Mouse (Mus musculus) G1E (cell line): Measurements from ENCODE around the gene Gfy.

Experiments used
- CTCF ChIP-seq: IDR thresholded peaks from 2 replicates; pipeline ENCODE4 v1.5.1; 2012; ENCODE audit warnings: low read depth, low read length, inconsistent platforms, mixed read lengths
- GATA2 ChIP-seq: IDR thresholded peaks from 2 replicates; pipeline ENCODE4 v1.6.1; 2012; ENCODE audit warnings: low read depth, low read length, inconsistent platforms, borderline replicate concordance

DNA sequence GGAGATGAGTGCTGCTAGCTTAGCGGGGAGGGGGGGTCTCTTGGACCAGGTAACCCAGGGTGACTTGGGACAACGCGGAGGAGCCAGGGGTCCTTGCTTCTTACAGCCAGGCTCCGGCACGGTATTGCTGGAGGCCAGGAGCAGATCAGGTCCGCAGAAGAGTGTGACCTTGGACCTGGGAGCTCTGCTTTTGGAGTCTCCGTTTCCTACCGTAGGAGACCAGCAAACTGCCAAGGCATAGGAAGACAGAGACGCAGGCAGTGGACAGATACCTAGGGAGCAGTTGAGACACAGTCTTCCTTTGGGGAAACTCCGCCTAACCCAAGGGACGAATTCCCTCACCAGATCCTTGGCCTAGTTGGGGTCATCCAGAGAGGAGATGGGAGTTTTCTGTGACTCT, 13.7 kb downstream of the Gfy start:
- TF ChIP-seq CTCF = no peak
- no peak for TF ChIP-seq GATA2
